Mouse (Mus musculus) spleen, adult 18-20 months (tissue): ENCODE measurements around the gene Cyp2d40.
A peak's percentile ranks its signal among the peaks of the same experiment; 100 is the strongest.
"Not testable (repeated sequence)": the region's sequence is repeated elsewhere in the genome, so short reads cannot be mapped to it uniquely, and the experiment has no call there.

ENCODE experiments used
- DNase-seq, 2 experiments: peaks; one replicate each; pipeline ENCODE4 v3.0.0; 2022; ENCODE audit warnings: mixed read lengths in 2 of 2

The Cyp2d40 gene

DNA sequence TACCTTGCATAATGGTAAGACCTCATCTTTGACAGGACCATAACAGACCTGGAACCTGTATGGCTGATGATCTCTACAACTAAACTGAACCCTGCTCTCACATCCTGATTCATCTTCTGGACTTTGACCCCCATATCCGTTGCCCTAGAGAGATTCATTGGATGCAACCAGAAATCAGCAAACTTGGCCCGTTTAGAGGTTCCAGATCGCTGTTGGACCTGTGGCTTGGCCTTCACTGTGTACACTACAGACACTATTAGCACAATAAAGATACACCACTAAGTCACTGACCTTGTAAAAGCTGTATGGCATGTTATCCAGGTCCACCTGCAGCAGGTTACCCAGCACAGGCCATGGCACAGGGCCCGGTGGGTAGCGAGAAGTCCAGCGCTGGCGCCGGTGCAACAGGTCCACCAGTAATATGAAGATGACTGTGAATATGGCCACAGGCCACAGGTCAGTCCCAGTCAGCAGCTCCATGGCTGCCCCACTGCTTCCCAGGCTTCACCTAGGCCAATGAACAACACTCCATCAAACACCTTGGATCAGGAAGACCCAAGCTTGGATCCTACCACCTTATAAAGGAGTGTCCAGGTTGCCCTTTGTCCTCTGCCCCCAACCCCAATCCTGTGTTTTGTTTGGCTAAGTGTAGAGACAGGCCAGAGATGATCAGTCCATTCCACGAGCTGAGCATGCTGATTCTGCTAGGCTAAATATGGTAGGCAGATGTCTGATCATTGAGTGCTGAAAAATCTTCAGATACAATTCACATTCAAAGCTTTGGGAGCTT is at the start of gene Cyp2d40:
Gene Cyp2d40, minus strand, starts transcription at position 553 of the 790 bp plus-strand sequence.
- no peak for DNase-seq

DNA sequence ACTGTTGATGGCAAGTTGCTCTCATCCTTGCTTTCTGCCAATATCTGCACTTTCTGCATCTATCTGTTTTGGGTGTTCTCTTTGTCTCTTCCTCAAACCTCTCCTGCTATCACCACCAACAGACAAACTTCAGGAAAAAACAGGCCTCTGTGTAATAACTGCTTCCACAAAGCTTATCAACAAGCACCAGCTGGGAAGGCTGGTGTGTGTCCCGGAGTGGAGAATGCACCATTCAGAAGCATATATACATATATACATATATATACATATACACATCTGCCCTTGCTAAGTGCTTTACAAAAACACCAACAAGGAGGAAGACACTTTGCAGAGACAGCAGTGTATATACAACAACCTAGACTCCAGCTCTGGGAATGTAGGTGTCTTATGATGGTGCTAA is 46.6 kb upstream of the Cyp2d40 start:
- no peak for DNase-seq

GRCm38 (mm10) chr15:82809511-82809910 is 45.5 kb upstream of the Cyp2d40 start:
- no peak for DNase-seq

GRCm38 (mm10) chr15:82806969-82807763 is 43.2 kb upstream of the Cyp2d40 start:
- no peak for DNase-seq

- peak; percentile 52 to 86 for DNase-seq
Measured at GRCm38 (mm10) chr15:82804708-82805639, 41.0 kb upstream of the Cyp2d40 start.

DNA sequence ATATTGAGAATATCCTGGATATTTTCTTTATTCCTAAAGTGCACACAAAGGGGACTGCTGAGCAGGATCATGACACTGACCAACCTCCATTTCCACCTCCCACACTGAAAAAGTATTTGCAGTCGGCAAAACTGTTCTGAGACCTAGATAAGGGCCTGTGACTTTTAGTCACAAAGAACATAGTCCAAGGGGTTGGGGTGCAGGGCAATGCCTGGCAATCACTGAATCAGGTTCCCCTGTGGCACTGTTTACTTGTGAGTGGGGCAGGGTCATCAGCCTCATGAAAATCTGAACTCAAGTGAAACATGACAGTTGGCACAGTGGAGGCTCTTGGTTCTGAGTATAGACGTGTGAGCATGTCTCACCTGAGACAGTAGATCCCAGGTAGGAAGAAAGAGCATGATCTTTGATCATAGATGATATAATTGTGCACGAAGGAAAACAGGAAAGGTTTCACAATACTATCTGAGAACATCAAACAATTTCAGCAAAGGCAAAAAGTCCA is 32.0 kb upstream of the Cyp2d40 start:
- no peak for DNase-seq

GRCm38 (mm10) chr15:82794277-82794676 is 30.3 kb upstream of the Cyp2d40 start, which contains the start of gene Cyp2d26:
Gene Cyp2d26 (minus strand): TSS chr15:82794294.
- DNase-seq: no peak

DNA sequence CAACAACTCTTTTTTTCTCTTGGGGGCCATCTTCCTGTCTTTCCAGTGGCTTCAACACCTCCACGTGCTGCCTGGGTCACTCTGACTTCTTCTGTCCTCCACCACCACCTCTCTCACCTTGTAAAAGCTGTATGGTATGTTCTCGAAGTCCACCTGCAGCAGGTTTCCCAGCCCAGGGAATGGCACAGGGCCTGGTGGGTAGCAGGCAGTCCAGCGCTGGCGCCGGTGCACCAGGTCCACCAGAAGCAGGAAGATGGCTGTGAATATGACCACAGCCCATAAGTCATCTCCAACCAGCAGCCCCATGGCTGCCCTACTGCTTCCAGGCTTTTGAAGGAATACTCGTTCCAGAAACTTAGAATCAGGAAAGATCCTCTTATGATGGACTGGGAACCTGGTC is 29.9 kb upstream of the Cyp2d40 start:
- no peak for DNase-seq

- DNase-seq: no peak
Measured at GRCm38 (mm10) chr15:82793454-82793853, 29.5 kb upstream of the Cyp2d40 start.

DNA sequence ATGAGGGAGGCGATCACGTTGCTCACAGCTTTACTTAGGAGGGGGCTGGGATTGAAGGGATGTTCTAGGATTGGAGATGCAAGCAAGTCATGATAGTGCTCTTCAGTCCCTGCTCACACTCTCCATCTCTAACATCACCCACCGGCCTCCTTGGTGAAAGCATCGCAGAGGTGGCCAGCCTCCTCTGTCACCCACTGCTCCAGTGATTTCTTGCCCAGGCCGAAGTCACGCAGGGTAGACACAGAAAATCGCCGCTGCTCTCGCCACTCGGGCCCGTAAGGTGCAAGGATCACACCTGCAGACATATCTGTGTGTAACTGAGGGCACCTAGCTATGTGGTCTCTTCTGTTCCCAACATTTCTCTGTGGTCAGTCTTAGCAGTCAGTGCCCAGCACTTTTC is 28.6 kb upstream of the Cyp2d40 start:
- no peak for DNase-seq

GRCm38 (mm10) chr15:82784581-82784980 is 20.6 kb upstream of the Cyp2d40 start:
- DNase-seq: no peak

GRCm38 (mm10) chr15:82783800-82784199 is 19.8 kb upstream of the Cyp2d40 start:
- no peak for DNase-seq

GRCm38 (mm10) chr15:82777856-82778255 is 13.9 kb upstream of the Cyp2d40 start:
- DNase-seq: not testable (repeated sequence)

DNA sequence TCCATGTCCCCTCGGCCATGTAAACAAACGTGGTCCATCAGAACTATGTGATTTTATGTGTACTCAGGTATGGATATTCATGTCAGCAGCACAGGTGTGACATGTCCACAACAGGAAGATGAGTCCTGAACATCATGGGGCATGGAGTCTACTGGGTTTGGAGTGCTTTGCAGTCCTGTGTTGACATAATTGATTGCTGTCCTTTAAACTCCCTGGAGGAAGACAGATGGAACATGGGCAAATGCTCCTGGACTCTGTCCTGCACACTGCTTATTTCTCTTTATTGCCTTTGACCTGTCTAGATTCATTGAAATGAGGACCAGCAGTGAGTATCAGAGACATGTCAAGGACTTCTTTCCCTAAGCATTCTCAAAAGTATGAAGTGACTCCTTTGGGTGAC is 2.0 kb upstream of the Cyp2d40 start:
- DNase-seq: no peak

DNA sequence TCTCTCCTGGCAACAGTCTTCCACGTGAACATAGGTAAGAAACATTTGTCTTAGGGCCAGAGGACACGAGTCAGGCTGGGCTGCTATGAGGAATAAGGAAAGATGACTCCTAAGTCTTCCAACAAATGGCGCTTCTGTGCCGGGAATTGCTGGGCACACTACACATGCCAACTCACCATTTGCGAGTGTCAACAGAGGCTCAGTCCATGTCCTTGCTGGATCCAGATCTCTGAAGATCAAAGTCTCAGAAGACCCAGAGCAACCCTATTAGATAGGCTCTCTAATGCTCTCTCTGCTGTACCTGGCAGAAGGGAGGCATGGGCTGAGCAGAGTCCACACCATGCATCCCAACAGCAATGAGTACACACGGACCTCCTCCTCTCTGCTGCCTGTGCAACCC is 898 bp upstream of the Cyp2d40 start:
- DNase-seq: no peak

- no peak for DNase-seq
Measured at GRCm38 (mm10) chr15:82748141-82748540, 15.8 kb downstream of the Cyp2d40 start.

- no peak for DNase-seq
Measured at GRCm38 (mm10) chr15:82747516-82747915, 16.5 kb downstream of the Cyp2d40 start.

GRCm38 (mm10) chr15:82733331-82733925 is 30.6 kb downstream of the Cyp2d40 start:
- not testable (repeated sequence) for DNase-seq
